In the genomic region with DNA sequence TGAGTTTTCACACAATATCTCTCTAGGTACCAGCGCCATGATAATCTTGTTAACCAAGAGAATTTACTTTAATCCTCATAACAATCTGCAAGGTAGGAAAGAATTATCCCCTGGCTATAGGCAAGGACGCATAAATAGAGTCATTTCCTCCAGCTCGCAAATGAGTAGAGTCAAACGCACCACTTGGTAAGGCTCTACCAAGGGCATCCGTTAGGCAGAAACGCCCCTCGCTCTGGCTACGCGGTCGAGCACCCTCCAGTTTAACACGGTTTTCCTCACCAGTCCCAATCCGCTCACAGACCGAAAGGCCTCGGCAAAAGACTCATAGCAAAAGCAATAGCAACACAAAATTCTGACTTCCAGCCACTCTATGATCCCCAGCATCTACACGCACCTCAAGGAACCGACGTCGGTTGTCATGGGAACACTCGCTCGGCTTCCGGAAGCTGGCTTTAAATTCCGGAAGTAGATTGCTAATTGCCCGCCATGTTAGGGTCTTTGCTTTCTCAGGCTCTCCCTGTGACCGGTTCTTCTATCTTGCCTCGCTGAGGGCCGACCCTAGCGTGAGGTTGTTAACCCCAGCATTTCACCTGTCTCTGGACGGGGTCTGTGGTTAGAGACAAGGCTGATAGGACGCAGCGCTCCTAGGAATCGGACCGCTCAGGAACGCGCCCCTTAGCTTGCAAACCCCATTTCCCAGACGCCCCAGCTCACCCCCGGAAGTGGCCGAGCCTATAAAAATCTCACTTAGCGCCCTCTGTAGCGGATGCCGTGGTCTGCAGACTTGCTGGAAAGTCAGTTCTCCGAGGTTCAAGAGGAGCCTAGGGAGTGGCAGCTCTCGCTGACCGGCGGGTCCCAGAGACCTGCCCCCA, we compare ENCODE assay signal across 8 mouse cellular contexts. TPM values are rescaled to one million over a fixed set of nuclear protein-coding genes. Genes with fewer than 3 reads are reported as not detected.
DNase-seq lines count a peak whose midpoint lies in the region; ATAC-seq and TF ChIP-seq lines count a peak whose summit lies in the region.

A gene (plus strand): TSS at position 483 of the 872 bp plus-strand sequence.
A gene (minus strand): TSS at position 673 of the 872 bp plus-strand sequence.

- peak; percentile 46; the same call in 1 of the 2 replicates for TF ChIP-seq CTCF in lung, adult 2 months (IDR thresholded peaks at IDR 0.05; ENCODE audit: insufficient read depth, low read length)

- peak within 1 kb of the TSS; percentile 92 for H3K9ac ChIP-seq in ES-E14 (ENCODE audit: insufficient read depth, low read depth, low read length, poor library complexity, severe bottlenecking)
- H3K9ac ChIP-seq in forebrain, embryonic 15.5 days (replicated peaks), result peak within 1 kb of the TSS; percentile 77

- WGBS in forebrain, embryonic 15.5 days, result under 1% methylated on average over 44 of the region's 44 CpGs
- under 1% methylated on average over 44 of the region's 44 CpGs for WGBS in lung, adult 2 months

- peak within 1 kb of the TSS; percentile 86 for H3K27ac ChIP-seq in ES-E14 (ENCODE audit: insufficient read depth, low read depth, low read length, poor library complexity, severe bottlenecking)
- H3K27ac ChIP-seq in forebrain, embryonic 15.5 days (replicated peaks), result peak within 1 kb of the TSS; percentile 95

- H3K36me3 ChIP-seq in ES-E14 (ENCODE audit: control insufficient read depth, insufficient read depth, low read length, poor library complexity, severe bottlenecking), result peaks cover 12% of the 10 kb centered on the region; the same call in 1 of the 2 replicates
- peaks cover 28% of the 10 kb centered on the region for H3K36me3 ChIP-seq in forebrain, embryonic 15.5 days

- peak within 1 kb of the TSS; percentile 83 for H3K4me2 ChIP-seq in forebrain, embryonic 15.5 days (replicated peaks)

- peak; percentile 91; the same call in 1 of the 2 replicates for TF ChIP-seq POLR2A in lung, adult 2 months (IDR thresholded peaks at IDR 0.05; ENCODE audit: borderline replicate concordance, extremely low read depth, low read depth, low read length)

- intact Hi-C loops in heart, postnatal 25 days (cut with DNase I), result loop anchor here (1.0 kb wide), 1 partner anchor 27 kb away; no protein-coding TSS in a partner anchor

- DNase-seq in ES-E14 (ENCODE audit: low read depth, low spot score), result peak; percentile 89
- peak; percentile 89 for DNase-seq in cerebellum, adult 11-12 months
- DNase-seq in heart, postnatal 25 days (ENCODE audit: low spot score), result peak; percentile 86
- DNase-seq in layer of hippocampus, adult 18-20 months (ENCODE audit: low spot score in 2 of 2), result peak; percentile 92 to 96
- DNase-seq in lung, adult 2 months, result peak; percentile 92
- peak; percentile 85 to 91 for DNase-seq in thymus, adult 18-20 months

- ATAC-seq in forebrain, embryonic 15.5 days (replicated peaks), result peak; percentile 97
- ATAC-seq in neutrophil, adult 5-6 weeks (ENCODE audit: extremely low read depth, insufficient number of reproducible peaks, low FRiP score, poor library complexity, severe bottlenecking), result peak; percentile 76

- H3K4me3 ChIP-seq in ES-E14 (ENCODE audit: insufficient read depth in 1 of 2, low read depth in 1 of 2, low read length in 2 of 2, poor library complexity in 1 of 2, severe bottlenecking in 1 of 2), result peak within 1 kb of the TSS; percentile 84 to 93
- peak within 1 kb of the TSS; percentile 69 for H3K4me3 ChIP-seq in forebrain, embryonic 15.5 days
- H3K4me3 ChIP-seq in lung, adult 2 months (replicated peaks; ENCODE audit: extremely low read depth, low read depth, low read length), result peak within 1 kb of the TSS; percentile 87

- H3K9me3 ChIP-seq in ES-E14 (ENCODE audit: control insufficient read depth, insufficient read depth, low read depth, low read length), result no peaks in the 10 kb centered on the region
- H3K9me3 ChIP-seq in forebrain, embryonic 15.5 days, result no peaks in the 10 kb centered on the region

- no peaks in the 10 kb centered on the region for H3K27me3 ChIP-seq in forebrain, embryonic 15.5 days

- in situ Hi-C loops in ES-E14 (cut with MboI; ENCODE audit: low sequenced_read_pairs in 2 of 2, unreplicated experiment in 2 of 2), result no loop called here

- H3K4me1 ChIP-seq in ES-E14 (ENCODE audit: control insufficient read depth in 2 of 2, insufficient read depth in 2 of 2, low read length in 2 of 2, poor library complexity in 1 of 2), result 0 out of 4 replicates have a peak, but pooled peaks cover 0 to 2% of the 10 kb centered on the region in 2 experiments
- H3K4me1 ChIP-seq in forebrain, embryonic 15.5 days, result peaks cover 24% of the 10 kb centered on the region
- no peaks in the 10 kb centered on the region; the same call in 1 of the 2 replicates for H3K4me1 ChIP-seq in lung, adult 2 months (ENCODE audit: control insufficient read depth, insufficient read depth, low read length)

TF ChIP-seq in ES-E14, 5 proteins besides CTCF, POLR2A, EP300 and RAD21:
- TF ChIP-seq ZC3H11A (IDR thresholded peaks at IDR 0.05; ENCODE audit: borderline replicate concordance, low read depth, low read length), result no peak
- TF ChIP-seq CHD2 (IDR thresholded peaks at IDR 0.05; ENCODE audit: low read depth, low read length), result no peak
- TF ChIP-seq HCFC1 (IDR thresholded peaks at IDR 0.05; ENCODE audit: borderline replicate concordance, insufficient read depth, low read length), result peak; percentile 81
- TF ChIP-seq MAFK (IDR thresholded peaks at IDR 0.05; ENCODE audit: insufficient read depth, low read depth, low read length), result no peak
- no peak for TF ChIP-seq ZNF384 (IDR thresholded peaks at IDR 0.05; ENCODE audit: low read depth, low read length)

RNA-seq across cellular contexts. Expression of the first gene that starts in this region (rescaled TPM):
- total RNA-seq in ES-E14 (2012; rRNA removed), result 12.9 and 14.9 TPM in 2 replicates
- 18.8 and 21.3 TPM in 2 replicates for polyA plus RNA-seq in forebrain, embryonic 15.5 days (2015; fragmentation: Nextera tagmentation; extraction: Ambion mirVana)
- 1 to 10 TPM; 9.5 to 10.0 TPM for total RNA-seq in heart, postnatal 25 days (2021)
- total RNA-seq in layer of hippocampus, adult 18-20 months (2021), result 1 to 10 TPM; 9.4 TPM
- 88.4 and 113 TPM in 2 replicates for polyA plus RNA-seq in lung, adult 2 months (2012; rRNA removed)
- 133 and 135 TPM in 2 replicates for total RNA-seq in neutrophil, adult 5-6 weeks (2017)

RNA-seq across cellular contexts. Expression of the second gene that starts in this region (rescaled TPM):
- total RNA-seq in ES-E14 (2012; rRNA removed), result 22.4 and 29.8 TPM in 2 replicates
- 39.0 and 40.5 TPM in 2 replicates for polyA plus RNA-seq in forebrain, embryonic 15.5 days (2015; fragmentation: Nextera tagmentation; extraction: Ambion mirVana)
- 1 to 10 TPM; 2.9 to 3.0 TPM for total RNA-seq in heart, postnatal 25 days (2021)
- total RNA-seq in layer of hippocampus, adult 18-20 months (2021), result 10 to 100 TPM; 11.2 to 12.8 TPM
- 8.5 and 11.1 TPM in 2 replicates for polyA plus RNA-seq in lung, adult 2 months (2012; rRNA removed)
- total RNA-seq in neutrophil, adult 5-6 weeks (2017), result 4.9 and 5.4 TPM in 2 replicates

Comparison
In these comparisons a context has a peak if more than half of its experiments do, and no peak if none do; other contexts are left out.
1. Peak in every context shown above with its lines: DNase-seq, ATAC-seq, H3K4me3 ChIP-seq and H3K27ac ChIP-seq.